Mouse (Mus musculus) spleen, adult 2 months (tissue): ENCODE measurements around the gene Fam209. TPM values are rescaled to one million over a fixed set of nuclear protein-coding genes. Genes with fewer than 3 reads are reported as not detected.

Source experiments
- DNase-seq, 2 experiments: peaks; one replicate each; pipeline versions ENCODE4 v3.0.0 to v3.0.0-alpha.2; 2012 to 2021; ENCODE audit warnings: low spot score in 2 of 2, low read depth in 1 of 2
- H3K27ac ChIP-seq: fragments of 200-500 bp; 2 replicates; pipeline ENCODE4 v1.5.1; 2012; ENCODE audit warnings: low read length, inconsistent platforms; ENCODE audit not compliant: insufficient read depth
- H3K27me3 ChIP-seq: fragments of 200-500 bp; 2 replicates; pipeline ENCODE4 v1.6.1; 2012; ENCODE audit warnings: mild to moderate bottlenecking, moderate library complexity, low read length, inconsistent platforms; ENCODE audit not compliant: control insufficient read depth, insufficient read depth
- H3K36me3 ChIP-seq: fragments of 200-500 bp; 2 replicates; pipeline ENCODE4 v1.6.1; 2012; ENCODE audit warnings: mild to moderate bottlenecking, low read length, inconsistent platforms; ENCODE audit not compliant: control insufficient read depth, insufficient read depth
- H3K4me1 ChIP-seq: fragments of 200-500 bp; 2 replicates; pipeline ENCODE4 v1.6.1; 2011; ENCODE audit warnings: inconsistent platforms; ENCODE audit not compliant: control insufficient read depth, insufficient read depth, insufficient read length
- H3K4me3 ChIP-seq: fragments of 200-500 bp; 2 replicates; pipeline ENCODE4 v1.5.1; 2011; ENCODE audit warnings: mild to moderate bottlenecking, inconsistent platforms; ENCODE audit not compliant: insufficient read depth, insufficient read length; ENCODE audit errors: extremely low read depth
- CTCF ChIP-seq: fragments of 200-500 bp; IDR thresholded peaks from 2 replicates; pipeline ENCODE4 v1.5.1; 2011; ENCODE audit warnings: mild to moderate bottlenecking, inconsistent platforms; ENCODE audit not compliant: insufficient read depth, insufficient read length, insufficient replicate concordance; ENCODE audit errors: extremely low read depth
- POLR2A ChIP-seq: fragments of 200-500 bp; IDR thresholded peaks from 2 replicates; pipeline ENCODE4 v1.6.1; 2011; ENCODE audit warnings: low read depth, low read length, inconsistent platforms
- WGBS: fragments of 180-500 bp; shearing (Covaris S2); methylation state at CpG from one replicate; pipeline ENCODE4 v1.1.7; 2018; 5-methylcytosine and 5-hydroxymethylcytosine counted together
- polyA plus RNA-seq: library from polyadenylated mRNA; depleted of rRNA; stranded (reverse); fragments of >200 nt; gene quantifications from 2 replicates; pipeline ENCODE4 v1.2.3, GENCODE M21; 2012

Fam209 gene
- polyA plus RNA-seq, 1 experiment: 0.21 TPM

DNA sequence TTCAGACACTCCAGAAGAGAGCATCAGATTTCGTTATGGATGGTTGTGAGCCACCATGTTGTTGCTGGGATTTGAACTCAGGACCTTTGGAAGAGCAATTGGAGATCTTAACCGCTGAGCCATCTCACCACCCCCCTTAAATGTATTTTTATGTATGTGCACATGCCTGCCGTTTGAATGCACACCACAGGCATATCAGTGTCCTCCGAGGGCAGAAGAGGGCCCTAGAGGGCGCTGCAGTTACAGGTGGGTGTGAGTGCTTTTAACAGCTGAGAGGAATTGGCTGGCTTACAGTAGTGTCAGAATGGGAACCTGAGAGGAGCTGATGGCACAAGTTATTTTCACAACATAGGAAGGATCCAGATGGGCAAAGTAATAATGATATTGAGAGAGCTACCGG, 2.6 kb downstream of the Fam209 start:
- Histone ChIP-seq H3K27me3 (no peaks in the 10 kb centered on the region), H3K36me3 (peaks cover 1% of the 10 kb centered on the region; the same call in 1 of the 2 replicates), H3K4me1 (no peaks in the 10 kb centered on the region), H3K4me3 (no peak overlapping the region), H3K27ac (no peak overlapping the region)
- DNase-seq: peak; percentile 5 to 36
- 33% methylated on average over 6 of the region's 6 CpGs for WGBS
- TF ChIP-seq POLR2A (no peak), CTCF (peak; percentile 20; the same call in 1 of the 2 replicates)

DNA sequence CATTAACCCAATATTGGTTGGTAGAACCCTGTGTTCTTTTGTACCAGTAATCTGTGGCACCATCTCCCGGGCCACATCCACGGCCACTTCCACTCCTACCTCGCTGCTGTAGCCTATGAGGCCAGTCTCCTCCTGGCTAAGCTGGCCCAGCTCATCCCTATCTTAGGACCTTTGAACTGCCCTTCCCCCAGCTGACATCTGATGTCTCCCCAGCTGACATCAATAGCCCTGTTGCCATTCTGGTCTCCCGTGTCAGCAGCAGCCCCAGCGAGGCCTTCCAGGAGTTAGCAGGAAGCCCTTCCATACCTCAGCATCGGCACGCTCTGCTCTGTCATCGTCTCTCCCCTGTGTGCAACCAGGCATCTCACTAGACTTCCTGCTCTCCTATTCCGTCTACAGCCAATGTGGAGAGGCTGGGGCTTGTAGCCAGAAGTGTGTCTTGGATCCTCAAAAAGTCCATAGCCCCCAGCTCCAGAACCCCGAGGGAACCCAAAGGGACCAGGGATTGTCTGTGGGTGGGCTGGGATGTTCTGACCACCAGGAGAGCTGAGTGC, 4.5 kb downstream of the Fam209 start:
- TF ChIP-seq POLR2A: no peak
- TF ChIP-seq CTCF: no peak
- Histone ChIP-seq H3K27ac (no peak overlapping the region), H3K27me3 (no peaks in the 10 kb centered on the region), H3K4me3 (no peak overlapping the region), H3K4me1 (no peaks in the 10 kb centered on the region), H3K36me3 (no peaks in the 10 kb centered on the region)
- no peak for DNase-seq
- 23% methylated on average over 10 of the region's 10 CpGs for WGBS

GRCm38 (mm10) chr2:172477350-172477749, 5.0 kb downstream of the Fam209 start:
- WGBS: 28% methylated on average over 3 of the region's 3 CpGs
- no peak overlapping the region for H3K4me3 ChIP-seq
- no peaks in the 10 kb centered on the region for H3K4me1 ChIP-seq
- TF ChIP-seq CTCF (no peak), POLR2A (no peak)
- DNase-seq: no peak
- H3K27me3 ChIP-seq: no peaks in the 10 kb centered on the region
- no peak overlapping the region for H3K27ac ChIP-seq
- H3K36me3 ChIP-seq: no peaks in the 10 kb centered on the region

- Histone ChIP-seq H3K27ac (no peak overlapping the region), H3K4me1 (no peaks in the 10 kb centered on the region), H3K4me3 (no peak overlapping the region), H3K27me3 (no peaks in the 10 kb centered on the region), H3K36me3 (no peaks in the 10 kb centered on the region)
- TF ChIP-seq CTCF (peak; percentile 30; the same call in 1 of the 2 replicates), POLR2A (no peak)
- DNase-seq: peak; percentile 3 to 13
- 7% methylated on average over 2 of the region's 2 CpGs for WGBS
Measured at GRCm38 (mm10) chr2:172477860-172478259, 5.5 kb downstream of the Fam209 start.

GRCm38 (mm10) chr2:172480296-172480695, 8.0 kb downstream of the Fam209 start:
- Histone ChIP-seq H3K4me1 (no peaks in the 10 kb centered on the region), H3K4me3 (no peak overlapping the region), H3K36me3 (no peaks in the 10 kb centered on the region), H3K27ac (no peak overlapping the region), H3K27me3 (no peaks in the 10 kb centered on the region)
- no peak for DNase-seq
- 50% methylated on average over 7 of the region's 7 CpGs for WGBS
- TF ChIP-seq CTCF (no peak), POLR2A (no peak)

GRCm38 (mm10) chr2:172481654-172482385, 9.5 kb downstream of the Fam209 start:
- H3K4me1 ChIP-seq: no peaks in the 10 kb centered on the region
- H3K27me3 ChIP-seq: no peaks in the 10 kb centered on the region
- H3K4me3 ChIP-seq: no peak overlapping the region
- 43% methylated on average over 16 of the region's 16 CpGs for WGBS
- no peaks in the 10 kb centered on the region for H3K36me3 ChIP-seq
- no peak for TF ChIP-seq CTCF
- TF ChIP-seq POLR2A: no peak
- no peak for DNase-seq
- H3K27ac ChIP-seq: no peak overlapping the region
